Mouse (Mus musculus) spleen, embryonic (tissue): ENCODE measurements at regions not wholly inside any gene's neighbourhood (a gene's known extent, or its start where the extent isn't known, plus 50 kb on each side); places are given as distances from the start of the nearest gene placed in this dataset.

Experiments used
- CTCF ChIA-PET: fragments of 350-600 bp; sonication (Branson Sonifier 250); formaldehyde crosslinking; loops from one replicate; lab custom pipeline; 2022; lab: Charles Lee

GRCm38 (mm10) chr8:116379851-116380250, 124.9 kb upstream of the Dynlrb2 start:
- CTCF ChIA-PET, result no interaction called here

DNA sequence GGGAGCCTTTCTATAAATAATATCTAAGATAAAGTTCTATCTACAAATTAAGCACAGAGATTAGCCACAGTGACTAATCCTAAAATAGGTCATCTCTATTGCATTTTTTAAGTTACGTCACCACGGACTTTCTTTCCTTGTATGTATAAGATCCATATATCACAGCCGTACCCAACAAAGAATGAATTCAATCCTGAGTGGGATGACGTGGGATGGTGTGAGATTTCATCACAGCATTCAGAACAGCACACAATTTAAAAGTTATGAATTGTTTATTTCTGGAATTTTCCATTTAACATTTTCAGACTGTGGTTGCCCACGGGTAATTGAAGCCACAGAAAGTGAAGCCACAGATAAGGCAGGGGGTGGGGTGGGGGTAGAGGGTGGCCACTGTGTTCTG, 129.0 kb upstream of the Dynlrb2 start:
- CTCF ChIA-PET, result no interaction called here

DNA sequence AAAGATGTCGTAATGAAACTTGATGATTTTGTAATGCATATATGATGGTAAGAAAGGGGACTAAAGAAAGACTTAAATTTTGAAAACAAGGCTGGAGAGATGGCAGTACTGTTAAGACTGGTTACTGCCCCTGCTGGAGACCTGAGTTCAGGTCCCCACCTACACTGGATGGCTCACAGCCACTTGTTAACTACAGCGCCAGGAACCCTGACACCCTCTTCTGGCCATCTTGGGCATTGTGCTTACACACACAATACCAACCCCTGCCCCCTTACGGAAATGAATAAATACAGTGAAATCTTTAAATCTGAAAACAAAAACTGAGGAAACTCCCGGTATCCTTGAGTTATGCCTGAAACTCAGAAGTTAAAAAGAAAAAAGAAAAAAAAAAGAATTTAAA, 131.7 kb upstream of the Dynlrb2 start:
- CTCF ChIA-PET, result no interaction called here

DNA sequence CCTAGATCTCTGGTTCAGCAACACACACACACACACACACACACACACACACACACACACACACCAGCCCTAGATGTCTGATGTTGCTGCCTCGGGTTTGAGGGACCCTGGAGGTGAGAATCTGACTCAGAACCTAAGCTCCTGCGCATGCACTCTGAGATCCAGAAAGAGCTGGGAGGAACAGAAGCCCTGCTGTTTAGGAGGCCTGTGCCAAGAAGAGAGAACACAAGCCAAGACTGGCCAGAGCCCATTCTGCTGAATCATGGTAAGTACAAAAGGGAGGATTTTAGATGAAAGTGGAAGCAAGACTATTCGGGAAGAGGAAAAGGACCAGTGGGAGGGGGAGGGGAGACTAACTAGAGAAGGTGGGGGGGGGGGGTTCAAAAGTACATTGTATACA, 132.2 kb upstream of the Dynlrb2 start:
- CTCF ChIA-PET, result no interaction called here

DNA sequence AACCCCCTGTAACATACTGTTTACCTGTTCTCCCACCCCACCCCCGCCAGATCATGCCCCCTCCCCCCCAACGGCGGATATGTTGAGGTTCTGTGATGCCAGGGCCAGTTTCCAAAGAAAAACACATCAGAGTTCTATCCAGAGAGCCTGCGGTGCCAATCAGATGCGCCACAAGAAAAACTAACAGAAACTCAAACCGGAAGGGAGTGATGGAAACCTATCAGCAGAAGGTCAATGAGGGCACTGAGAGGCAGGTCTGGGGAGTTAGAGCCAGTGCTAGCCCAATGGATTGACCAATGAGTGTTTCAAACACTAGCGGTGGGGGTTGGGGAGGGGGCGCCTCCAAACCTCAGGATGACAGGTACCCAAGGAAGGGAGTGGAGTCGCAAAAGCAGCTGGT, 132.7 kb upstream of the Dynlrb2 start:
- CTCF ChIA-PET, result no interaction called here

DNA sequence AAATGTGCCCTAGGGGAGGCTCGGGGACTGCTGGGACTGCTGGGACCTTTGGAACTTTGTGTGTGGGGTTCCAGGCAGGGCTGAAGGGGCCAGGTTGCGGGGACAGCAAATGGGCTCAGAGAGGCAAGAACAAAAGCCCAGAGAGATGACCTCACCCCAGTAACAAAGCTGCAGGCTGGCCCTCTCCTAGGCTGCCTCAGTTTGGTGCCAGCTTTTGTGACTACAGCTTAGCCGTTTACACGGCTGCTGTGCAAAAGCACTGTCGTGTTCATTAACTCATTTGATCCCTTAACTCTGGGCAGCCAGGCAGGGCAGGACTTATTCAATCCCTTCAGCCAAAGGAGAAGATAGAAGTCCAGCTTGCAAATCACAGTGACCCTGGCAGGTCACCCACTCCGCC, 137.3 kb upstream of the Dynlrb2 start:
- CTCF ChIA-PET, result no interaction called here

GRCm38 (mm10) chr8:116366706-116367105, 138.1 kb upstream of the Dynlrb2 start:
- CTCF ChIA-PET, result no interaction called here

- CTCF ChIA-PET, result no interaction called here
These were observed 140.0 kb upstream of the Dynlrb2 start for GRCm38 (mm10) chr8:116364751-116365150.

GRCm38 (mm10) chr8:116364172-116364571, 140.6 kb upstream of the Dynlrb2 start:
- CTCF ChIA-PET, result no interaction called here

- CTCF ChIA-PET, result no interaction called here
These were observed 142.4 kb upstream of the Dynlrb2 start for GRCm38 (mm10) chr8:116362351-116362750.

GRCm38 (mm10) chr8:116359761-116360160, 145.0 kb upstream of the Dynlrb2 start:
- CTCF ChIA-PET, result no interaction called here

- CTCF ChIA-PET, result no interaction called here
These were observed 150.0 kb upstream of the Dynlrb2 start for GRCm38 (mm10) chr8:116354756-116355155.

DNA sequence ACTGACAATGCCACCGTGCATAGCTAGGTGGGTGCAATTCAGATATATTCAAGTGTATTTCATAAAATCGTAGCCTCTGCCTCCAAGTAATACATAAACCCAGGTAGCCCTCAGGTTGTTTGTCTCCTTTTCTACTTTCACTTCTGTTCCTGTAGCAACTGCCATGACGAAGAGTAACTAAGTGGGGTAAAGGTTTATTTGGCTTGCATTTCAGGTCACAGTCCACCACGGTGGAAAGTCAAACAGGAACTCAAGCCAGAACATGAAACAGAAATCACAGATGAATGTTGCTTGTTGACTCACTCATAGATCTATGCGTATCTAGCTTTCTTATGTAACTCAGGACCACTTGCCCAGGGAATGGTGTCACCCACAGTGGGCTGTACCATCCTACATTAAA, 150.9 kb upstream of the Dynlrb2 start:
- CTCF ChIA-PET, result no interaction called here

DNA sequence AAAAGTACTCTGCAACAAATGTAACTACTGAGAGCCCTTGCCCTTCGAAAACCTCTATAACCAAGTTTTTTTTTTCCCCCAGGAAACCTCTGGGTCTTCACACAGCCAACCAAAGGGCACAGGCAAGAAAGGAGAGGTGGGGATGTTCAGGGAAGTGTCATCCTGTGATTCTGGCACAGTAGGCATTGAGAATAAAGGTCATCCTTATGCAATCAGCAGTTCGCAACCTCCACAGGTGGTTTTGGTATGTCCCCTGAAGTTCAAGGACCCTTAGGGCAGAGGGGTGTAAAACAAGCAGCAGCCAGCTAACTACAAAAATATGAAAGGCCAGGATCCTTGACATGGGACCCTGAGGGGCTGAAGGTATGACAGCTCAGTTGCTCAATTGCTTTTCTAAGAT, 152.1 kb upstream of the Dynlrb2 start:
- CTCF ChIA-PET, result interaction anchor here (0.7 kb wide), 1 partner anchor 104 kb away, joined by 3 read pairs; no protein-coding TSS in a partner anchor

DNA sequence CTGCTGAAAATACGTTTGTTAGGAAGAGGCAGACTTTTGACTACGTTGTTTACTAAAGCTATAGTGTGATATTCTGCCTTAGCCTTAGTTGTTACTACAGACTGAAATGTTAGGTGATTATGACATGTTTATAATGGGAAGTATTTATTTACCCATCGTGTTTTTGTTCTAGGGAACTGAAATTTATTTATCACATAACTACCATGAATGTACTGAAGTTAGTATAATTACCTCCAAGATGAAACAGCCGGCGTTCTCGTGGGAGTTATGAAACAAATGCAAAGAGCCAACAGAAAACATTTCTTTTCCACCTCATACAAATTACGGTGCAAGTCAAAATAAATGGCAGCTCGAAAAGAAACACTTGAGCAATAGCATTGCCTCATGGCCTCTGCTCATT, 155.8 kb upstream of the Dynlrb2 start:
- CTCF ChIA-PET, result no interaction called here

- CTCF ChIA-PET, result no interaction called here
These were observed 157.8 kb upstream of the Dynlrb2 start for GRCm38 (mm10) chr8:116346990-116347389.

- CTCF ChIA-PET, result no interaction called here
These were observed 160.1 kb upstream of the Dynlrb2 start for GRCm38 (mm10) chr8:116344590-116345222.

DNA sequence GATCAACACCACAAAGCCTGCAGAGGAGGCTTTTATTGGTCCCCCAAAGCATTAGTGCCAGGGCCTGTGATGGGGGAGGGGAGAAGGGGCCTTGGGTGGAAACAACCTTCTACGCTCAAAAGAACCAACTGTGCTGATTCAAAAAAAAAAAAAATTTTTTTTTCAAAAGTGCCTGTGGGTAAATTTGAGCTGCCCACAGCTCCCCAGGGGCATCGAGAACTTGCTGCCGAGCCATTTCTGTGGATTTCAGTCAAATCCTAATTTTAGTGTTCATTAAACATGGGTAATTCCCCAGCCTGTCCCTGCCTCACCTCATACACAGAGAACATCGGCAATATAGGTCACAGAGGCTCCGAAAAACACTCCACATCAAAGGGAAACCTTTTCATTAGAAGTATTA, 161.2 kb upstream of the Dynlrb2 start:
- CTCF ChIA-PET, result interaction anchor here (0.6 kb wide), 1 partner anchor 137 kb away, joined by 3 read pairs; no protein-coding TSS in a partner anchor

GRCm38 (mm10) chr8:116334772-116335171, 170.0 kb upstream of the Dynlrb2 start:
- CTCF ChIA-PET, result no interaction called here

- CTCF ChIA-PET, result no interaction called here
These were observed 170.7 kb upstream of the Dynlrb2 start for GRCm38 (mm10) chr8:116334101-116334500.

DNA sequence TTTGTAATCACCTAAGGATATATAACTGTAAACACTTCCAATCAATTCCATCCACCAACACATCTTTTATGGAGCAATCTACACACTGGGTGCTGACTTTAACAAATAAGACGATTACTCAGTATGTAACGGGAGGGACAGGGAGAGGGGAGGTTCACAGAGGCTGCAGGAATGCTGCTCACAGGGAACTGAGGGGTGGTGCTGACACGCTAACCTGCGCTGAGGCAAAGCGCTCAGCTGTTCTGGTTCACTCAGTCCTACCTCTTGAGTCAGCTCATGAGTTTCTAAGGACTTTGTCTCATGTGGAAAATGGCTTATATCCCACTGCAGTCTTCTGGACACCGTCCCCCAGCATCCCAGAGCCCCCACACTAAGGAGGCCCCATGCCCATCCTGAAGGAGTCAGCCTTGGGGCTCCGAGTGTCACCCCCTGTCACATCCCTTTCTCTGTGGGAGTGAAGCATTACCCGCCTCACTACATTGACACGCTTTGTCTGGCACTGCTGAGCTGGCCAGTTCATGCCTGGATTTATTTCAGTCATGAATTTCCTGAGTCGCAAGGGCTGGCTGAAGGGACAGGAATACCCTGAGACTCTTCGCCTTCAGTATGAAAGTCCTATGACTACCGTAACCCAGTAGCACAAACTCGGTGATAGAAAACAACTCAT, 184.6 kb upstream of the Dynlrb2 start:
- CTCF ChIA-PET, result no interaction called here

DNA sequence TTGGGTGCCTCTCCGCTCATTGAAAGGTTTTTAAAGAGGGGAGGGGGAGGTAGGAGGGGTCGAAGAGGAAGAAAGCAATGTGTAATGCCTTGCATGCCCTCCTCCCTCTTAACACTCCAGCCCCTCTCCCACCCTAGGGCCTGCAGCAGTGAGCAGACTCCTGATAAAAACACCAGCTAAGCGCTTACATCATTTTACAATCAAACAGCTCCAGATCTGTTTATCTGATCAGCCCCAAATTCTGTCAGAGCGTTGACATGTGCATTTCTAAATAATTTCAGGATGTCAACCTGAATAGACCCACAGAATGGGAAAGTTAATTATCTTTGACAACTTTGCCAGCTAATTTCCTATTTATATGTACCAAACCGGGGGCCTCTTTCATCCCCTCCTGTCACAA, 189.4 kb upstream of the Dynlrb2 start:
- CTCF ChIA-PET, result no interaction called here

DNA sequence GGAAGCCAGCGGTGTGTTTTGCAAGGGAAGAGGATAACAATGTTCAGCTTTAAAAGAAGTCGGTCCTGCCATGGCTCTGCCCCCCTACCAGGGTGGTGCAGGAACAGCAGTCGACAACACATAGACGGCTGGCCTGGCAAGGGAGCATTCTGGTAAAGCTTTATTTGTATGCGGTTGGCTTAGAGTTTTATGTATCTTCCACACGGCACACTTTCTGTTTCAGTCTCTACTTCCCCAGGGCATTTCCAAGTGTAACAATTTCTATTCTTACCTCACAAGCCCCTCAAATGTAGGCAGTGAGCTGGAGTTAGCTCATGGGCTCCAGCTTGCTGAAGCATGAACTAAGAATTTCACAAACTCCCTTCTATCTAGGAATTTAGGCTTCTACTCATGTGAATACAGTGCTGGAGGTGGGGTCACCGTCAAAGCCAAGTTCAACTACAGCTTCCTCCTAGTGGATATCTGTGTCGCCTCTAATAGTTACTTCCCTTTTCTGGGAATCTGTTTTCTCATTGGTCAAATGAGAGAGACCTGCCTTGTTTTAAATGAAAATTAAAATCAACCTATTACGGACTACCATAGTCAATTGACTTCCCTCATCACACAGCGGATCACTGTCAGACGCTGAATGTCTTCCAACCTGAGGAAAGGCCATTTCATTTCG, 190.2 kb upstream of the Dynlrb2 start:
- CTCF ChIA-PET, result no interaction called here
